Mouse (Mus musculus): ENCODE measurements around the gene Rgs17.

DNA sequence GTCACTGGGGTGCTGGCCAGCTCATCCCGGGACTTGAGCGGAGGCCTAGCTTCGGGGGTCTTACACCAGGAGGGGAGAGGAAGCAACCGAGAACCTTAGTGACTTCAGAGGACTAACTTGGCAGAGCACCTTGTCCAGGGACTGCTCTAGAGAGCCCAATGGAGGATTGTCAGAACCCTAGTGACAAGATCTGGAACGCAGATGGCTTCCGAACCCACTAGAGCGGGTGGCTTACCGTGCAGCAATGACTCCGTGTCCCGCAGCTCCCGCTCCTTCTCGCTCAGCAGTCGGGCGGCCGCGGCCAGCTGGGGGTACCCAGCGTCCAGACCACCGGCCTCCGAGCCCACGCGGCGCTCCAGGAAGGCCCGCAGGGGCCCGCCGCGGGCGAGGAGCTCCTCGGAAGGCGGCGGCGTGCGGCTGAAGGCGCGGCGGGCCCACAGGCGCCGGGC is 98.9 kb downstream of the Rgs17 start:
- TF ChIP-seq CTCF (conservative IDR thresholded peaks at IDR 0.05; ENCODE audit: low read length) (no peak), NANOG (IDR thresholded peaks at IDR 0.05; ENCODE audit: borderline replicate concordance, low read length) (no peak), POU5F1 (IDR thresholded peaks at IDR 0.05; ENCODE audit: borderline replicate concordance, low read length) (no peak)

Data from E14TG2a.4 (cell line).